Mouse (Mus musculus) lung, adult 18-20 months (tissue): ENCODE measurements around the gene Dalrd3.

Experiments
- DNase-seq, 2 experiments: peaks; one replicate each; pipeline ENCODE4 v3.0.0; 2022; ENCODE audit warnings: mixed read lengths in 2 of 2

The Dalrd3 gene

GRCm38 (mm10) chr9:108569381-108570206, at the start of gene Dalrd3:
Dalrd3 (plus strand) TSS chr9:108569886.
- DNase-seq: peak; percentile 94 to 96

- no peak for DNase-seq
Measured at GRCm38 (mm10) chr9:108521604-108522003, 48.1 kb upstream of the Dalrd3 start.

- DNase-seq: no peak
Measured at GRCm38 (mm10) chr9:108523341-108523740, 46.3 kb upstream of the Dalrd3 start.

GRCm38 (mm10) chr9:108525400-108525799, 44.3 kb upstream of the Dalrd3 start:
- no peak for DNase-seq

GRCm38 (mm10) chr9:108530954-108531353, 38.7 kb upstream of the Dalrd3 start:
- DNase-seq: no peak

- DNase-seq: no peak
Measured at GRCm38 (mm10) chr9:108531496-108531895, 38.2 kb upstream of the Dalrd3 start.

- DNase-seq: no peak
Measured at GRCm38 (mm10) chr9:108540846-108541245, 28.8 kb upstream of the Dalrd3 start.

- no peak for DNase-seq
Measured at GRCm38 (mm10) chr9:108545986-108546385, 23.7 kb upstream of the Dalrd3 start.

- DNase-seq: no peak
Measured at GRCm38 (mm10) chr9:108546875-108547274, 22.8 kb upstream of the Dalrd3 start.

- no peak for DNase-seq
Measured at GRCm38 (mm10) chr9:108559169-108559568, 10.5 kb upstream of the Dalrd3 start.

- peak; percentile 95 to 97 for DNase-seq
Measured at GRCm38 (mm10) chr9:108560227-108560841, 9.4 kb upstream of the Dalrd3 start, which contains the start of gene Impdh2. Impdh2 (plus strand) TSS chr9:108560286.

GRCm38 (mm10) chr9:108563671-108564070, 6.0 kb upstream of the Dalrd3 start:
- DNase-seq: no peak

- no peak for DNase-seq
Measured at GRCm38 (mm10) chr9:108564131-108564530, 5.6 kb upstream of the Dalrd3 start.

- no peak for DNase-seq
Measured at GRCm38 (mm10) chr9:108565881-108566814, 3.5 kb upstream of the Dalrd3 start.

GRCm38 (mm10) chr9:108566815-108567776, 2.6 kb upstream of the Dalrd3 start, which contains the start of gene Ndufaf3:
Ndufaf3 (minus strand) TSS chr9:108567434.
- DNase-seq: peak; percentile 97 to 98

GRCm38 (mm10) chr9:108567931-108568419, 1.7 kb upstream of the Dalrd3 start:
- peak; percentile 47 to 58 for DNase-seq

- no peak for DNase-seq
Measured at GRCm38 (mm10) chr9:108568511-108568921, 1.2 kb upstream of the Dalrd3 start.

- DNase-seq: peak; percentile 82 to 85
Measured at GRCm38 (mm10) chr9:108570207-108570896, 666 bp downstream of the Dalrd3 start.

GRCm38 (mm10) chr9:108571401-108571973, 1.8 kb downstream of the Dalrd3 start:
- no peak for DNase-seq

- no peak for DNase-seq
Measured at GRCm38 (mm10) chr9:108572321-108572720, 2.6 kb downstream of the Dalrd3 start.
